Mouse (Mus musculus): Measurements from ENCODE around the gene Gna15. TPM values are rescaled to one million over a fixed set of nuclear protein-coding genes. Genes with fewer than 3 reads are reported as not detected.

Gna15 gene
- polyA plus RNA-seq, 1 experiment from 2014 or later: 0.81 TPM

GRCm38 (mm10) chr10:81485479-81486018 lies 38.5 kb downstream of the Gna15 start:
- no peak for ATAC-seq (ENCODE audit: low FRiP score, low read depth)
- peaks cover 13% of the 10 kb centered on the region for H3K27me3 ChIP-seq (replicated peaks)
- no peak overlapping the region for H3K4me3 ChIP-seq
- H3K36me3 ChIP-seq: peaks cover 45% of the 10 kb centered on the region
- H3K9ac ChIP-seq: no peak overlapping the region
- H3K4me2 ChIP-seq (replicated peaks): no peak overlapping the region
- H3K27ac ChIP-seq: no peak overlapping the region
- H3K4me1 ChIP-seq: peaks cover 25% of the 10 kb centered on the region
- WGBS: 77% methylated on average over 7 of the region's 7 CpGs
- H3K9me3 ChIP-seq: no peaks in the 10 kb centered on the region

GRCm38 (mm10) chr10:81485060-81485449 lies 39.0 kb downstream of the Gna15 start:
- Histone ChIP-seq H3K27ac (no peak overlapping the region), H3K4me2 (replicated peaks) (no peak overlapping the region)

DNA sequence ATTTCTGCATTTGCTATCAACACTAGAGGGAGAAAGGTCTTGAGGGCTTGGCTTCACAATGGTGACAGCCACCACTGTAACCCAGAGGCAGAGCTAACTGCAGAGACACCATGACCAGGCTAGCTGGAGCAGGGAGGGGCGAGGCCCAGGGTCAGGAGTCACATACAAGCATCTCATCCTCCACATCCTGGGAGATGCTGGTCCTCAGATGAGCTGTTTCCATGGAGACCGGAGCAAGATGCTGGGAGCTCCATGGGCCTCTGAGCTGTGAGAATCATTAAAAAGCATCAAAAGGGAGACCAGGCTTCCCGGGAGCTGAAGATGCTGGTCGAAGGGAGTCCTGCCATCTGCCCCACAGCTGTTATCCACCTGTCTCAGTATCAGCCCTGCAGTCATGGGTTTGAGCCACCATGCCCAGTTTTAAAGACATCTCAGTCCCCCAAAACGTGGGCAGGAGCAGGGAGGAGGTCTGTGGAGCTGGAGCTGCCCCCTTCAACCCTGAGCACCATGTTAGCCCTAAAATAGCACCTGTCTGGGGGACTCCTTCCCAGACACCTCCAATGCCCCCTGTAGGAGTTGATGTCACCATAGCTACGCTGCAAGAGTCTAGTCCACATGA lies 39.5 kb downstream of the Gna15 start:
- Histone ChIP-seq H3K4me2 (replicated peaks) (no peak overlapping the region), H3K27me3 (replicated peaks) (peaks cover 13% of the 10 kb centered on the region), H3K4me1 (peaks cover 34% of the 10 kb centered on the region), H3K27ac (no peak overlapping the region), H3K9me3 (no peaks in the 10 kb centered on the region), H3K4me3 (no peak overlapping the region), H3K9ac (no peak overlapping the region), H3K36me3 (peaks cover 35% of the 10 kb centered on the region)
- no peak for ATAC-seq (ENCODE audit: low FRiP score, low read depth)
- WGBS: 51% methylated on average over 6 of the region's 6 CpGs

More at GRCm38 (mm10) chr10:81485060-81485449, 39.0 kb downstream of the Gna15 start:
- Histone ChIP-seq H3K9me3 (no peaks in the 10 kb centered on the region), H3K36me3 (peaks cover 40% of the 10 kb centered on the region), H3K4me1 (peaks cover 30% of the 10 kb centered on the region), H3K9ac (no peak overlapping the region), H3K4me3 (no peak overlapping the region), H3K27me3 (replicated peaks) (peaks cover 13% of the 10 kb centered on the region)
- no peak for ATAC-seq (ENCODE audit: low FRiP score, low read depth)
- WGBS: 19% methylated on average over 2 of the region's 2 CpGs

DNA sequence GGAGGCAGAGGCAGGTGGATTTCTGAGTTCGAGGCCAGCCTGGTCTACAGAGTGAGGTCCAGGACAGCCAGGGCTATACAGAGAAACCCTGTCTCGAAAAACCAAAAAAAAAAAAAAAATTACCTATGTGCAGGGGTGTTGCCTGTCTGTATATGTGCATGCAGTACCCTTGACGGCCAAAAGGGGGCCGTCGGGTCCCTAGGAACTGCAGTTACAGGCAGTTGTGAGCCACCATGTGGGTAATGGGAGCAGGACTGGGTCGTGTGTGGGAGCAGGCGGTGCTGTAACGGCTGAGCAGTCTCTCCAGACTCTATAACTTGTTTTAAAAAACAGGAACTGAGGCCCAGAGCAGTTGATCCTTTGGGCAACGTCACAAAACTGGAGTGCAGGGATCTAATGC lies 40.0 kb downstream of the Gna15 start:
- no peak for ATAC-seq (ENCODE audit: low FRiP score, low read depth)
- Histone ChIP-seq H3K4me3 (no peak overlapping the region), H3K27ac (no peak overlapping the region), H3K36me3 (peaks cover 29% of the 10 kb centered on the region), H3K9me3 (no peaks in the 10 kb centered on the region), H3K4me1 (peaks cover 34% of the 10 kb centered on the region), H3K27me3 (replicated peaks) (peaks cover 13% of the 10 kb centered on the region), H3K9ac (no peak overlapping the region), H3K4me2 (replicated peaks) (no peak overlapping the region)
- WGBS: 21% methylated on average over 9 of the region's 9 CpGs

GRCm38 (mm10) chr10:81482533-81482889 lies 41.5 kb downstream of the Gna15 start, which contains the start of gene Celf5:
Gene Celf5, minus strand, starts transcription at chr10:81482709.
- Histone ChIP-seq H3K4me2 (replicated peaks) (peak within 1 kb of the TSS; percentile 68), H3K4me3 (peak within 1 kb of the TSS; percentile 53), H3K9ac (peak within 1 kb of the TSS; percentile 76), H3K36me3 (peaks cover 14% of the 10 kb centered on the region), H3K27me3 (replicated peaks) (peaks cover 16% of the 10 kb centered on the region), H3K9me3 (no peaks in the 10 kb centered on the region), H3K27ac (no peak within 1 kb of the TSS), H3K4me1 (peaks cover 41% of the 10 kb centered on the region)
- ATAC-seq (ENCODE audit: low FRiP score, low read depth): peak; percentile 52
- WGBS: under 1% methylated on average over 36 of the region's 36 CpGs

GRCm38 (mm10) chr10:81481605-81482532 lies 42.2 kb downstream of the Gna15 start:
- Histone ChIP-seq H3K4me1 (peaks cover 41% of the 10 kb centered on the region), H3K36me3 (peaks cover 8% of the 10 kb centered on the region), H3K9ac (peak overlapping the region; percentile 76), H3K9me3 (no peaks in the 10 kb centered on the region), H3K27me3 (replicated peaks) (peaks cover 21% of the 10 kb centered on the region), H3K4me3 (peak overlapping the region; percentile 53), H3K27ac (no peak overlapping the region), H3K4me2 (replicated peaks) (peak overlapping the region; percentile 68)
- WGBS: 3% methylated on average over 35 of the region's 35 CpGs
- ATAC-seq (ENCODE audit: low FRiP score, low read depth): peak; percentile 11

GRCm38 (mm10) chr10:81474461-81474860 lies 49.6 kb downstream of the Gna15 start:
- peaks cover 32% of the 10 kb centered on the region for H3K4me1 ChIP-seq
- WGBS: 86% methylated on average over 10 of the region's 10 CpGs
- no peak for ATAC-seq (ENCODE audit: low FRiP score, low read depth)
- 0 out of 2 replicates have a peak, but pooled peaks cover under 1% of the 10 kb centered on the region for H3K36me3 ChIP-seq
- H3K9ac ChIP-seq: no peak overlapping the region
- no peak overlapping the region for H3K4me3 ChIP-seq
- H3K27me3 ChIP-seq (replicated peaks): peaks cover 52% of the 10 kb centered on the region
- no peak overlapping the region for H3K27ac ChIP-seq
- no peak overlapping the region for H3K4me2 ChIP-seq (replicated peaks)
- no peaks in the 10 kb centered on the region for H3K9me3 ChIP-seq

GRCm38 (mm10) chr10:81473003-81473451 lies 51.0 kb downstream of the Gna15 start:
- Histone ChIP-seq H3K9ac (peak overlapping the region; percentile 58), H3K4me3 (peak overlapping the region; percentile 36), H3K36me3 (peaks cover 5% of the 10 kb centered on the region; the same call in 1 of the 2 replicates), H3K9me3 (no peaks in the 10 kb centered on the region), H3K4me2 (replicated peaks) (peak overlapping the region; percentile 77), H3K4me1 (peaks cover 28% of the 10 kb centered on the region), H3K27ac (no peak overlapping the region), H3K27me3 (replicated peaks) (peaks cover 52% of the 10 kb centered on the region)
- 1% methylated on average over 22 of the region's 22 CpGs for WGBS
- ATAC-seq (ENCODE audit: low FRiP score, low read depth): peak; percentile 80

DNA sequence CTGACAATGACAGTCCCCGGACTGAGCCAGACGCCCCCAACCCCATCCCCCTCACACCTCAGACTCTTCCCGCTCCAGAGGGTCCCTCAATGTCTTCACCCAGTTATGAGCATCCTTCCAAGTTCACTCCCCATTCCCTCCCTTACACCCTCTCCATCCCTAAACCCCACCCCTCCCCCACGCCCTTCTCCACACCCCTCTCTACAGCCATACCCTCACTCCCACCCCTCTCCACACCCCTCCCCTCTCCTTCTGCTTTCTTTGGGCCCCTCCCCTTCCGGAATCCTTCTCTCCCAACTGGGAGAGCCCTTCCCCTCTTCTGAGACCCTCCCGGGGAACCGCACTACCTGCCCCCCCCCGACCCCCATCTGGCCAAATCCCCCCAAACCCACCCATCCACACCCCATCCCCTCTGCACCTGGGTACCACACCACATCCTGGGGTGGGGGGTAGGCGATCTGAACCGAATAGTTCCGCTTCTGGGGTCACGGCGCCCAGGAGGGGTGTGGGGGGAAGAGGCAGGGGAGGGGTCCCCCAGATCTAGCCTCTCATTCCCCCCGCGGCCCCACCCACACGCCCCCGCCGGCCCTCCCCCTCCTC lies 51.5 kb downstream of the Gna15 start:
- Histone ChIP-seq H3K9me3 (no peaks in the 10 kb centered on the region), H3K4me2 (replicated peaks) (peak overlapping the region; percentile 77), H3K36me3 (peaks cover 10% of the 10 kb centered on the region; the same call in 1 of the 2 replicates), H3K9ac (peak overlapping the region; percentile 58), H3K4me1 (peaks cover 25% of the 10 kb centered on the region), H3K4me3 (peak overlapping the region; percentile 36), H3K27ac (peak overlapping the region; percentile 23; the same call in 1 of the 2 replicates), H3K27me3 (replicated peaks) (peaks cover 54% of the 10 kb centered on the region)
- WGBS: 6% methylated on average over 14 of the region's 18 CpGs
- ATAC-seq (ENCODE audit: low FRiP score, low read depth): peak; percentile 51

GRCm38 (mm10) chr10:81470454-81470853 lies 53.6 kb downstream of the Gna15 start:
- Histone ChIP-seq H3K4me2 (replicated peaks) (0 out of 2 replicates have a peak overlapping the region, but pooled peaks have one; percentile 22), H3K36me3 (peaks cover 17% of the 10 kb centered on the region; the same call in 1 of the 2 replicates), H3K27ac (no peak overlapping the region), H3K9ac (no peak overlapping the region), H3K27me3 (replicated peaks) (peaks cover 56% of the 10 kb centered on the region), H3K4me3 (no peak overlapping the region), H3K9me3 (no peaks in the 10 kb centered on the region), H3K4me1 (peaks cover 25% of the 10 kb centered on the region)
- no peak for ATAC-seq (ENCODE audit: low FRiP score, low read depth)
- 53% methylated on average over 18 of the region's 18 CpGs for WGBS

- WGBS: 93% methylated on average over 5 of the region's 5 CpGs
- no peak overlapping the region for H3K4me3 ChIP-seq
- no peak overlapping the region for H3K9ac ChIP-seq
- no peak for ATAC-seq (ENCODE audit: low FRiP score, low read depth)
- peaks cover 37% of the 10 kb centered on the region for H3K4me1 ChIP-seq
- H3K4me2 ChIP-seq (replicated peaks): no peak overlapping the region
- peaks cover 58% of the 10 kb centered on the region for H3K27me3 ChIP-seq (replicated peaks)
- no peak overlapping the region for H3K27ac ChIP-seq
- H3K9me3 ChIP-seq: no peaks in the 10 kb centered on the region
- peaks cover 17% of the 10 kb centered on the region; the same call in 1 of the 2 replicates for H3K36me3 ChIP-seq
These were observed 54.8 kb downstream of the Gna15 start for GRCm38 (mm10) chr10:81469253-81469652.

Measured in neural tube, embryonic 12.5 days (tissue).